Mouse (Mus musculus) frontal cortex, adult 2 months (tissue): ENCODE measurements at regions not wholly inside any gene's neighbourhood (a gene's known extent, or its start where the extent isn't known, plus 50 kb on each side); places are given as distances from the start of the nearest gene placed in this dataset.

Experiments
- DNase-seq, 2 experiments: peaks; one replicate each; pipeline ENCODE4 v3.0.0; 2022; ENCODE audit warnings: low spot score in 1 of 2; ENCODE audit errors: extremely low spot score in 1 of 2

DNA sequence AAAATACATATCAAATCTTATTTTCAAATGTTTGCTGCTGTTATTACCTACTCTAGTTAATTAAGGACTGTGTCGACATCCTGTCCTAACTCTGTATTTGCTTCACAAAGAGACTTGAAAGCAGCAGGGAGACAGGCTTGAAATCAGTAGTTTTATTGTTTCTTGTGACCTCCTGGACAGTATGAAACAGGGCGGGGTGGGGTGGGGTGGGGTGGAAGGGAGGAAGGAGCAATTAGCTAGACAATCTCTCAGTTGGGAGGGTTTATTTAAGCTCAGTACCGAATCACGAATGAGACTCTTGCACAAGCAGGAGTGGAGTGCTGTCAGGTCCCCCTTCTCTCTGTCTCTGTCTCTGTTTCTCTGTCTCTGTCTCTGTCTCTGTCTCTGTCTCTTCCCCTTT lies 421.2 kb downstream of the Btg1 start:
- no peak for DNase-seq

- DNase-seq = no peak
Measured at GRCm38 (mm10) chr10:97047566-97047965, 430.8 kb downstream of the Btg1 start.

- no peak for DNase-seq
Measured at GRCm38 (mm10) chr10:97047996-97048395, 431.2 kb downstream of the Btg1 start.

- no peak for DNase-seq
Measured at GRCm38 (mm10) chr10:97054472-97054871, 424.9 kb upstream of the Dcn start.

- DNase-seq = no peak
Measured at GRCm38 (mm10) chr10:97061961-97062360, 417.4 kb upstream of the Dcn start.

DNA sequence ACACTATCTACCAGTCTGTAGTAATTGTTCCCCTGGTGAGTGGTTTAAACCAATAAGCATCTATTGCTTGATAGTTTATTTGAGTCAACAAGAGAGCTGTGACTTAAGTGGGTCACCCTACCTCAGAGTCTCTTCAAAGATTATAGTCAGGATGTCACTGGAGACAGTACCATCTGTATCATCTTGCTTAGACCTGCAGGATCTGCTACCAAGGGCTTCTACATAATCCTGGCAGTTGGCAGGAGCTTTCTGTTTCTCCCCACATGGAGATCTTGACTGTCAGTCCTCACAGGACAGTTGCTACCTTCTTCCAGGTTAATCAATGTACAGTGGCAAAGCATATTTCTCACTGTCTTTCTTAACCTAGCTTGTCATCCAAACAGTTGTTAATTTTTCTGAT lies 414.9 kb upstream of the Dcn start:
- no peak for DNase-seq

- peak; percentile 60 to 75 for DNase-seq
Measured at GRCm38 (mm10) chr10:97078022-97078473, 401.4 kb upstream of the Dcn start.

DNA sequence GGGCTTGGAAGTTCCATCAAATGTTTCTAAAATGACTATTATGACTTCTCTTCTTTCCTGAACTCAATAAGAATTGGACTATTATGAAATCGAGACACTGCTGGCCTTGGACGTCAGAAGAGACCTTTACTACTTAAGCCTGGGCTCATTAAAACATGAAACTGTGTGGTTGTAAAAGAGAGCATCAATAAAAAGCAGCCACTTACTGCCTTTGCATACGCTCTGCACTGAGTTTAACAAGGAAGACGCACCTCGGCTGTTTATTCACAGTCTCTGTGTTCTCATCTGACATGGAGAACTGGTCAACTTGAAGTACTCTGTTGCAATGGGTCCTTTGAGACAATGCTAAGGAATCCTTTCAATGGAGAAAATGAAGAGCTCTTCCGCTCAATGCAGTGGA lies 399.8 kb upstream of the Dcn start:
- no peak for DNase-seq

- DNase-seq = no peak
Measured at GRCm38 (mm10) chr10:97087286-97087685, 392.1 kb upstream of the Dcn start.

GRCm38 (mm10) chr10:97090254-97090653 lies 389.2 kb upstream of the Dcn start:
- no peak for DNase-seq

GRCm38 (mm10) chr10:97093886-97094285 lies 385.5 kb upstream of the Dcn start:
- no peak for DNase-seq

DNA sequence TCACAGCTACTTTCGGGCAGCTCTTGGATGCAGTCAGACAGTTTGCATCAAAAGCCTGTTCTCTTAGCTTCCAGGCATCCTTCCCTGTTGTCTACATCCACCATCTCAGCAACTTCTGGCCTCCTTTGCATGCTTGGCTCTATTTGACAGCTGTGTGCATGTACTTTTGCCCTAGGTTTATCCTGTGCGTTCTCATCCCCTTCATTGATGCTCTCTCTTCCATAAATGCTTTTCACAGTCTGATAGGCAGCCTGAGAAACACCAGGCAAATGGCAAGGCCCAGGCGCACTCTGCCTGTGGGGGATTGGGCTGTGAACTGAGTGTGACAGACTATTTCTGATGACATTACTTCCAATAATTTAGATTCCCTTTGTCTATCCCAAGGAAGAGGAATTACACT lies 364.9 kb upstream of the Dcn start:
- no peak for DNase-seq

GRCm38 (mm10) chr10:97122693-97123092 lies 356.7 kb upstream of the Dcn start:
- no peak for DNase-seq

DNA sequence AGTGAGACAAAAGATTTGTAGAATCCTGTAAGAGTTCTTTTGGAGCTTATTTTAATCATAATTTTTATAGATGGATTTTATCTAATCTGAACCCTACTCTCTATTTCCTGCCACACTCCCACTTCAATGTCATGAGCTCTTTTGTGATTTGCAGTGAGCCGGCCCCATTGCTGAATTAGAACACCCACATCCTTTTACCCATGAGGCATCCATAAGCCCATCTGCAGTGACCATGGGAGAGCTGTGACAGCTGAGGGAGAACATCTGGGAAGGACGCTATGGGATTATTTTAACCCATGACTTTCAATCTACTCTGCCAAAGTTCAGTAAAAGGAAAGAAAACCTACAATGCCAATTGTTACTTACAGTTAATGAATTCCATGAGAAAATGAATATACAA lies 337.8 kb upstream of the Dcn start:
- DNase-seq = no peak

DNA sequence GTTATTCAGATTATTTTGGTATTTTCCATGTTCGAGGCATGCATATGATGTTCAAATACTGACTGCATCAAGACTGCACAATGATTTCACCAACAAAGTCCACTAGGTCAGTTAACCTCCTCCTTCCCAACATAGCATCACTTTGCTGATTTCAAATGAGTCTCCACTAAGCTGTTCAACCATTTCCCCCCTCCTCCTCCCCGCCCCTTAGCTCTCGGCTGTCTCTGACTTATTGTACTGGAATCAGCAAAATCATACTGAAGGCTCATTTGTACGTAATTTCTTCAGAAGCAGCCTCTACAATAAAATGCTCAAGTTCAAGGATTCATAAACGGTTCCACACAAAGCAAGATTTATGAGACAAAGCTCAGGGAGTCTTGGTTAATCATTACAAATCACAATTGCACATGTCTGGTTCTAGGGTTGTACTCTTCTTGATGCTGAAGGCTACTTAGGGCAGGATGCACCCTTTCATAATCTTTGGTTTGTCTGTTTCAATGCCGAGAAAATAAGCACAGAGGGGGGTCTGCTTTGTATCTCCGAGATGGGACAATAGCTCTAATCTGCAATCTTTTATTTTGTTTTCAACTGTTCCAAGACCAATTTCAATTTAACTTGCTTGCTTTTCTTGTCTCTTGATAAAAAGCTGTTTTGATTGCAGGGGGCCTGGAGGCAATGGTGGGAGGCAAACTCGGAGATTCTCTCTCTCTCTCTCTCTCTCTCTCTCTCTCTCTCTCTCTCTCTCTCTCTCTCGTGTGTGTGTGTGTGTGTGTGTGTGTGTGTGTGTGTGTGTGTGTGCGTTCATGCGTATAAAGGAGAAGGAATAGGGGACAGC lies 320.6 kb upstream of the Dcn start:
- no peak for DNase-seq

DNA sequence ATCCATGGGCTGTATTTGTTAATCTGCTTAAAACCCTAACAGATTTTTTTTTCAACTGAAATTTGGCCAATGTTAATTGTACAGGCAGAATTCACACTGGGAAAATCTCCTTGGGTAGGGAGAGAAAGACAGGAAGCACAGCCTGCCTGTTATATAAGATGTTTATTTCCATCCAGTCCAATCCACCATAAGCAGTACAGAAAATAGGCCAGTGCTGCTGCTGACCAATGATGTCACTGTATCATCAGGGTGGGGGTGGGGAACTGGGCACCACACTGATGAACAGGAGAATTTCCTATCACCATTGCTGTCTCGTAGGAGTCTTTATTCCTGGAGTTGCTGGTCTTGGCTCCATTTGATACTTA lies 320.0 kb upstream of the Dcn start:
- DNase-seq = peak; percentile 5 to 42

DNA sequence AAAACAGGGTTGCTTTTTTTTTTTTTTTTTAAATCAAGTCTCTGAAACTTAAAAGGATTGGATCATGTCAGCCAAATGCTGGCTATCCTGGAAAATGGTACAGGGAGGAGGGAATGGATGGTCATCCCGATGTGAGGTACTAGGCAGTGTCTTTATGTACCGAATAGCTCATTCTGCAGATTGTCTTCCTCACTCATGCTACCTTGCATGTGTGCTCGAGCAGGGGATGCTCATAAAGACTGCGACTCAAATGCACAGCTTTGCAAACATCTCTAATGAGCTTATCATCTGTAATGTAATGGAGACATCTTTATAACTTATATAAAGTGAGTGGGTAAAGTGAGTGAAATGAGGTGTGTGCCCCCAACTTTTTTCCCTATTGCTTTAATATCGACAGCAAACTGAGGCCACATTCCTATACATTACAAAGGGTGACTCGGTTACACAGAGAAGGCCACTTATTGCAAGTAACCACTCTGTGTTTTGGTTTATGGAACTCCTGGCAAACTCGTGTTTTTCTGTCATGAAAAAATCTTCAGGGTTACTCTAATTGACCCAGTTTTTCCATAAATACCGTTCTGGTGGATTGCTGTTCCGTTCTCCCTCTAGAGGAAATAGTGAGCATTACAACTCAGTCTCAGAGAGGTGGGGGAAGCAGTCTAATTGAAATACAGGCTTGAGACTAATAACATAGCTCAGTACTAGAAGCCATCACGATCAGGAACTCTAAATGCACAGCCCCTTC lies 319.4 kb upstream of the Dcn start:
- peak; percentile 9 to 77 for DNase-seq

GRCm38 (mm10) chr10:97160892-97161291 lies 318.5 kb upstream of the Dcn start:
- DNase-seq = no peak

- no peak for DNase-seq
Measured at GRCm38 (mm10) chr10:97178468-97178867, 300.9 kb upstream of the Dcn start.

- DNase-seq = no peak
Measured at GRCm38 (mm10) chr10:97189696-97190095, 289.7 kb upstream of the Dcn start.

GRCm38 (mm10) chr10:97211238-97211695 lies 268.1 kb upstream of the Dcn start:
- DNase-seq = no peak
